Mouse (Mus musculus) gastrocnemius, adult 2 months (tissue): ENCODE measurements around the gene Brat1. TPM values are rescaled to one million over a fixed set of nuclear protein-coding genes. Genes with fewer than 3 reads are reported as not detected.

ENCODE experiments used
- DNase-seq: peaks from one replicate; pipeline ENCODE4 v3.0.0; 2022
- H3K27ac ChIP-seq: fragments of 200-600 bp; 2 replicates; pipeline ENCODE4 v1.8.1; 2022; ENCODE audit warnings: mild to moderate bottlenecking
- H3K4me3 ChIP-seq: fragments of 200-600 bp; 2 replicates; pipeline ENCODE4 v1.8.1; 2022; ENCODE audit warnings: mild to moderate bottlenecking, moderate library complexity
- CTCF ChIP-seq: fragments of 200-600 bp; IDR thresholded peaks from 2 replicates; pipeline ENCODE4 v1.8.1; 2022; ENCODE audit warnings: antibody characterized with exemption, mild to moderate bottlenecking, moderate library complexity
- intact Hi-C: fragments of 180-260 bp; cut with DNase I; formaldehyde crosslinking; loops from one replicate; pipeline ENCODE4 v1.15.1; 2025
- total RNA-seq, 2 experiments: library from RNA; stranded (reverse); gene quantifications; 2 replicates each; pipeline ENCODE4 v1.2.3; 2021

Brat1 gene
- total RNA-seq, 2 experiments from 2014 or later: 4.9 to 5.5 TPM

DNA sequence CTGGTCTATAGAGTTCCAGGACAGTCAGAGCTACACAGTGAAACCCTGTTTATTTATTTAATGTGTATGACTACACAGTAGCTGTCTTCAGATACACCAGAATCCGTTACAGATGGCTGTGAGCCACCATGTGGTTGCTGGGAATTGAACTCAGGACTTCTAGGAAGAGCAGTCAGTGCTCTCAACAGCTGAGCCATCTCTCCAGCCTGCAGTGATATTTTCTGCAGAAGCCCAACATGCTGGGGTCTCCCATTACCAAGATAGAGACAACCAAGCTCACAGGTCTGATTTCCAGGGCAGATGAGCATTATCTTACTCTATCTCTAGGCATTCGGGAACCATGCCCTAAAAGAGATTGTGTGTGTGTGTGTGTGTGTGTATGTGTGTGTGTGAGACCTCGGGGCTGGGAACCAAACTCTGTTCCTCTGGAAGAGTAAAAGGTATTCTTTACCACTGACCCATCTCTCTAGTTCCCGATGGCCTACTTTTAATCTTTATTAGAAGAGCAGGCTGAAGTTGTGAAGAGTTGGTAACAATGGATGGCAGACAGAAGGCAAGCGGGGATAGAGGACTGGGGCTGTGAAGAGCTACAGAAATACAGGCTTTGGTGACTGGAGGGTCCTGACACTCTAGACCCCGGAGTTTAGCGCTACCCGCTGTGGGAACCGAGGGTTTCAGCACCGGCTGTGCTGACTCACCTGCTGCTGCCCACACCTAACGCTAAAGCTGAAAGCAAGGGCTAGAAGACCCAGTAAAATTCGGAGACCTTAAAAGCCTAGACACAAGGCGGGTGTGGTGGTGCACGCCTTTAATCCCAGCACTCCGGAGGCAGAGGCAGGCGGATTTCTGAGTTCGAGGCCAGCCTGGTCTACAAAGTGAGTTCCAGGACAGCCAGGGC lies 1.1 kb upstream of the Brat1 start:
- intact Hi-C loops: no loop called here
- peak; percentile 38 for DNase-seq
- H3K27ac ChIP-seq: peak overlapping the region; percentile 97
- no peak for TF ChIP-seq CTCF
- H3K4me3 ChIP-seq: peak overlapping the region; percentile 93

DNA sequence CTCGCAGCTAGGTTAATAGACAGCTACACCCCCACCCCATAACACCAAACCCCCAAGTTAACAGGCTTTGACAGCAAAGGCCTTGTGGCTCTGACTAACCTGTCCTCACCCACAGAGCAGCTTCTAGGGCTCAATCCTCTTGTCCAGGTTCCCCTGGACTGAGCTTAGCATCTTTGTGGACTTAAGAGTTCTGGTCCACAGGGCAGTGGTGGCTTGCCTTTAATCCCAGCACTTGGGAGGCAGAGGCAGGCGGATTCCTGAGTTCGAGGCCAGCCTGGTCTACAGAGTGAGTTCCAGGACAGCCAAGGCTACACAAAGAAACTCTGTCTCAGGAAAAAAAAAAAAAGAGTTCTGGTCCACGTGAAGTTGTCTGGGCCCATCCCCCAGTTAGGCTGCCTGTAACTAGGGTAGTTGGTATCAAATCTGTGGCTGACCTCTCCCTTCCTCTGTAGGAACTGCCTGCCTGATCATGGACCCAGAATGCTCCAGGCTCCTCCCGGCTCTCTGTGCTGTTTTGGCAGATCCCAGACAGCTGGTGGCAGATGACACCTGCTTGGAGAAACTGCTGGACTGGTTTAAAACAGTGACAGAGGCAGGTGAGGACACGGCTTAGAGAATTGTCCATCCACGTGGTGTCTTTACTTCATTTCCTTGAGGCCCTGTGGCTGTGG lies 825 bp downstream of the Brat1 start:
- peak overlapping the region; percentile 93 for H3K4me3 ChIP-seq
- intact Hi-C loops: loop anchor here (5.0 kb wide), 1 partner anchor 122 kb away; no protein-coding TSS in a partner anchor

DNA sequence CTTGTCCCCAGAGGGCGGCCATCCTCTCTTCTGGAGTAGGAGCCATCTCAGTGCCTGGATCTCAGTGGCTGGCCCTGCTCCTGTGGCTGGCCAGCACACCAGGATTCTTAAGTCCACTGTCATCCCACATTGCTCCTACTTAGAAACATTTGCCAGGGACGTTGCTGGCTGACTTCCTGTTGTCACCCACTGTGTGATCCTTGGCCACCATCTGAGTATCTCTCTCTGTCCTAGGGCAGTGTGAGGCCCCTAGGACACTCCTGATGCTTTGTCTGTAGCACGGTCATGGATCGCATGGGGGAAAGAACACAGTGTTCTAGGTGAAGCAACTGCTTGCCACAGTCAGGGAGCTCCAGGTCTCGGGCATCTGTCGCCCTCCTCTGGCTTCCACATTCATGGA lies 5.5 kb downstream of the Brat1 start:
- no peak overlapping the region for H3K27ac ChIP-seq
- TF ChIP-seq CTCF: no peak
- intact Hi-C loops: no loop called here
- H3K4me3 ChIP-seq: no peak overlapping the region
- no peak for DNase-seq

More for the DNA sequence above, 825 bp downstream of the Brat1 start:
- TF ChIP-seq CTCF: no peak
- DNase-seq: no peak
- peak overlapping the region; percentile 92 for H3K27ac ChIP-seq

DNA sequence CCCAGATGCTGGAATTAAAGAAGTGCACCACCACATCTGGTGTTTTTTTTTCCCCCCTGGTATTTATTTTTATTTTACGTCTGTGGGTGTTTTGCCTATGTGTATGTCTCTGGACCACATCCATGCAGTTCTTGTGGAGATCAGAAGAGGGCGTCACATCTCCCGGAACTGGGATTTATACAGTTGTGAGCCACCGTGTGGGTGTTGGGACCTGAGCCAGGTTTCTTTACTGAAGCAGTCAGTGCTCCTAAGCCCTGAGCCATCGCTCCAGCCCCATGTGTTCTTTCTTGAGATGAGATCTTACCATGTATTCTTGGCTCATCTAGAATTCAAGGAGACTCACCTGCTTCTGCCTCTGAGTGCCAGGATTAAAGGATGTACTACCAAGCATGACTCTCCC lies 6.2 kb downstream of the Brat1 start:
- no peak overlapping the region for H3K27ac ChIP-seq
- H3K4me3 ChIP-seq: no peak overlapping the region
- intact Hi-C loops: no loop called here
- peak; percentile 4; the same call in 1 of the 2 replicates for TF ChIP-seq CTCF
- no peak for DNase-seq

DNA sequence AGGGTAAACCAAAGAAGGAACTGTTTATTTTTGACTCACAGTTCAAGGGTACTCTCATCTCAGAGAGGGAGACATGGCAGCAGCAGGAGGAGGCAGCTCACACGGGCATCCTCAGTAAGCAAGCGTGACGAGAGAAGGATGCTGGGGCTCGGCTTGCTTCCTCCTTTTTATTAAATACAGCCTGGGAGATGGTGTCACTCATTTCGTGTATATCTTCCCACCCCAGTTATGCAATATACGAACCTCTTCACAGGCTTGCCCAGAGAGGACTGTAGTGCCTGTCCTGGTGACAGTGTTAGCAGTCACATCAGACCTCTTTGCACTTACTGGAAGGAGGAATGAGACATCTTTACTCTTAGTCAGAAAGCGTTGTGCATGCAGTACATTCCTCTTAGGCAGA lies 16.0 kb downstream of the Brat1 start:
- intact Hi-C loops: no loop called here
- TF ChIP-seq CTCF: no peak

DNA sequence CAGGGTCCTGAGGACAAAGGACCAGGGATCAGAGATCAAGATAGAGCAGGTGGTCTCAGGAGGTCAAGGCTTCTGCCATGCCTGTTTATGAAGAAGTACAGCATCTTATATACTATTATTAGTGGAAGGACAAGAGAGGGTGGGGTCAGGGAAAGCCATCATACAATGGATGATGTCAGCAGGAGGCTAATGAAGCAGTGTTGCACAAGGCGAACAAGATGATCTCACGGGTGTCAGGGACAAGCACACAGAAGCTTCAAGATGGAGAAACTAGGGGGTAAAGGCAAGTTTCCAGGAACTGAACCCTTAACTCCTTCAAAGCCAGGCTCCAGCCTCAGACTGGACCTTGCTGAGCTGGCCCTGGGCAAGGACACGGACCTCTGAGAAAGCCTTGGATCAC lies 17.3 kb downstream of the Brat1 start:
- Histone ChIP-seq H3K4me3 (no peak overlapping the region), H3K27ac (no peak overlapping the region)
- no peak for TF ChIP-seq CTCF
- intact Hi-C loops: no loop called here
- DNase-seq: no peak

More for the DNA sequence above, 16.0 kb downstream of the Brat1 start:
- H3K27ac ChIP-seq: no peak overlapping the region
- H3K4me3 ChIP-seq: no peak overlapping the region
- DNase-seq: no peak

DNA sequence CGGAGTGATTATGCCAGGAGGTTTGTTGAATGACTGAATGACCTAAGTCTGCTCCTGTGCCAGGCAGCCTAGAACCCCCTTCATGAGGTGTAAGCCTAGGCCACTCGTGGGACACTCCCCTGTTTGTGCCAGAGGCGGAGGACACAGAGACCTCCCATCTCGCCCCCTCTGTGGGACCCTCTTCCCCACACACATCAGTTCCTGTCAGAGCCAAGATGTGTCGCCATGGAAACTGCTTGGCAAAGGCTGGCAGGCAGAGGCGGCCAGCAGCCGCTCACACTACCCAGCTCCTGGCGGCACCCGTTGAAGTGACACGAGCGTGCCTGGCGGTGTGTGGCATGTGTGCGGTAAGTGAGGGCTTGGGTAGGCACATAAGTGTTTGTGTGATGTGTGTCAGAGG lies 19.0 kb downstream of the Brat1 start, which contains the start of gene Amz1:
Gene Amz1 (plus strand): TSS at position 306 of the 400 bp plus-strand sequence.
- no peak for TF ChIP-seq CTCF

DNA sequence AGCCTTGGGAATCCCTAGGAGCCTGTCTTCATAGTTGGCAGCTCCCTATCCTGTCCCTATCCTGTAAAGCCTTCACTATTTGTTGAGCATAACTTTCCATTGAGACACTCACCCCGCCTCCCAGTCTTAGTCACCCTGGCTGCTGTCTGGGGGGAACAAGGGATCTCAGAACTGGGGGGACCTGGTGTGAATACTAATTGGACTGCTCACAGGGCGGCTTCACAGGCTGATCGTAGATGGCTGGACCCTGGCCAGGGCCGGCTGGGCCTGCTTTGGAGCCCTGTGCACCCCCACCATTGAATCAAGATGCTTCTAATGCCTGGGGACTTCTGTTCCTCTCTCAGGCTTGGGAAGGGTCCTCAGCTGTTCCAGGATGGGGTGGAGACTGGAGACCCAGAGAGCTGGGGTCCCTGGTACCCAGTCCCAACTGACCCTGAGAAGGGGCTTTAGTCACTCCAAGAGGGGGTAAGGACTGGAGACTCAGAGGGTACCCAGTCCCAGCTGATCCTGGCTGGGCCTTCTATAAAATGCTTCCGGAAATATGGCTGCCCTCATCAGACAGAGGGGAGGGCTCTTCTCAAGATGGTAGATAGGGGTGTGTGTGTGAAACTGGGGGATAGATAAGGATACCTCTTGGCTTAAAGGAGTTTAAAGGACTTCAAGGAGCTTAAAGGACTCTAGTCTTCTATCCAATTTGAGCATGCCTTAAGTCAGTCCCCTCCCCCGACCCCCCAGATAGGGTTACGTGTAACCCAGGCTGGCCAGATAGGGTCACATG lies 21.4 kb downstream of the Brat1 start:
- no peak for TF ChIP-seq CTCF
- H3K27ac ChIP-seq: no peak overlapping the region
- no peak for DNase-seq
- intact Hi-C loops: no loop called here
- H3K4me3 ChIP-seq: no peak overlapping the region

More for the DNA sequence above, 19.0 kb downstream of the Brat1 start, which contains the start of gene Amz1:
- Histone ChIP-seq H3K27ac (no peak within 1 kb of the TSS), H3K4me3 (no peak within 1 kb of the TSS)
- intact Hi-C loops: no loop called here
- no peak for DNase-seq

DNA sequence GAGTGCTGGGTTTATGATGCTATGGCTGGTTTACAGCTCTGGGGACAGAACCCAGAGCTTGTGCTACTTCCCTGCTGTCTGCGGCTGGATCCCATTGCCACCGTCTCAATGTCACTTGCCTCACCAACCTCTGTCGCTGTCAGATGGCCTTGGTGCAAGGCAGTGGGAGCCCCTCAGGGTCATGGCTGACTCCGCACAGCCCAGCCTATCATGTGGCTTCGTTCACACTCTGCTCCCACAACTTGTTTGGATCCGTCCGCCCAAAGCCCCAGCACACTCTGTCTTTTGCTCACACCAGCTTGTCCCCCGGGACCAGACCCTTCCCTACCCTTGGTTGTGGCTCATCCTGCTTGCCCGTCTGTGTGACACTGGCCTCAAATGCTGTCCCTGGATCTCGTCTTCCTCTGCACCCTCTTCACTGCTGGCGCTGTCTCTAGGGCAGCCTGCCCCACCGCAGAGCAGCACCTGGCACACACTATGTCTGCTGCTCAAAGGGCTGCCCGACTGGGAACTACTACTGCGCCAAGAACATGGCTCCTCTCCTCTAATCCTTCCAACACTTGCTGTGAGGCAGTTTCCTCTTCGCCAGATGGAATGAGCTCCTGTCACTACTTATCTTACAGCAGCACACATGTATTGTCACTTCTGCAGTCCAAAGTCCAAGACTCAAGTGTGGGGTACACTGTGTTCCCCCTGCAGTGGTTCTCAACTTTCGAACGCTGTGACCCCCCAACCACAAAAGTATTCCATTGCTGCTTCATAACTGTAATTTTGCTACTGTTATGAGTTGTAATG lies 22.3 kb downstream of the Brat1 start:
- no peak overlapping the region for H3K27ac ChIP-seq
- intact Hi-C loops: no loop called here
- TF ChIP-seq CTCF: no peak
- no peak overlapping the region for H3K4me3 ChIP-seq
- no peak for DNase-seq

DNA sequence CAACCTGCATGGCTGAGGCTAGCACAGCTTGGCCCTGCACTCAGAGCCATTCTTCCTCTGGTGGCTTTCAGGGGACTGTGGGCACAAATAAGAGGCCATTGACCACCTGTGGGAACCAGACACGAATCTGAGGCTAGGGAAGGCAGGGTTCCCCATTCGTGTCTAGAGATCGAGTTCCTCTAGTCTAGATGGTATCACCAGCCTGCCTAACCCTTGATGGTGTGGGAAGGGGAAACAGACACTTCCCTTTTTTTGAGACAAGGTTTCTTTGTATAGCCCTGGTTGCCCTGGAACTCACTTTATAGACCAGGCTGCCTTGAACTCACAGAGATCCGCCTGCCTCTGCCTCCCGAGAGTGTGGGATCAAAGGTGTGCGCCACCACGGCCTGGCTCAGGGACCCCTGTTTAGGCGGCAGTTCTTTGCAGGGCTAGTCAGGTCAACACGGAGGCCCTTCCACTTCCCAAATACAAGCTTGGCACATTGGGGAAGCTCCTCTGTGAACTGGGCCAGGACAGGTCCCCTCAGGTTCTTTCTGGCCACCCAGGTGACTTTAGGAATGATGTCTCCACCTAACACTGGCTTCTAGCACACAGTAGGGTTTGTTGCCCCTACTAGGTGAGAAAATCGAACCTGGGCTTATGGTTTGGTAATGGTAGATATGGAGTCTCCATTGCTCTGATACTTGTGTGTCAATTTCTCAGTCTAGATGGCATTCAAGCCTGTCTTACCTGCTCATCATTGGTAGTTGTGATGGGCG lies 26.4 kb downstream of the Brat1 start:
- DNase-seq: no peak
- Histone ChIP-seq H3K27ac (no peak overlapping the region), H3K4me3 (no peak overlapping the region)
- intact Hi-C loops: no loop called here
- TF ChIP-seq CTCF: no peak

DNA sequence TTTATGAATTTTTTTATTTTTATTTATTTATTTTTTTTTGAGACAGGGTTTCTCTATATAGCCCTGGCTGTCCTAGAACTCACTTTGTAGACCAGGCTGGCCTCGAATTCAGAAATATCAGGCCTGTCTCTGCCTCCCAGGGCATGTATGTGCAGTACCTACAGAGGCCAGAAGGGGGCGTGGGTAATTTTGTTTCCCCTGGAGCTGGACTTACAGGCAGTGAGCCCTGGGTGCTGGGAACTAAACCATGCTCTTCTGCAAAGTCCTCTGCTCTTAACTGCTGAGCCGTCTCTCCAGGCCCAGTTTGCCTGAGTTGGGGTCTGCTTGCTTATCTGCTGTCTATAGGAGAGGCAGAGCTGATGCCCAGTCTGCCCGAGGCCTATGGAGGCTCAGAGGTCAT lies 27.4 kb downstream of the Brat1 start:
- DNase-seq: no peak
- peak; percentile 53 for TF ChIP-seq CTCF
- H3K27ac ChIP-seq: no peak overlapping the region
- H3K4me3 ChIP-seq: no peak overlapping the region
- intact Hi-C loops: no loop called here
